Mouse (Mus musculus) c-Kit-positive CD71-positive TER-119-positive erythroid progenitor cells, embryonic 14.5 days (primary cell): ENCODE results near the gene Pmm1.
A peak's percentile ranks its signal among the peaks of the same experiment; 100 is the strongest.
"Not testable (repeated sequence)": the region's sequence is repeated elsewhere in the genome, so short reads cannot be mapped to it uniquely, and the experiment has no call there.

Experiments
- DNase-seq: peaks from one replicate; pipeline ENCODE4 v3.0.0-alpha.2; 2013; ENCODE audit warnings: low spot score

Pmm1 gene

DNA sequence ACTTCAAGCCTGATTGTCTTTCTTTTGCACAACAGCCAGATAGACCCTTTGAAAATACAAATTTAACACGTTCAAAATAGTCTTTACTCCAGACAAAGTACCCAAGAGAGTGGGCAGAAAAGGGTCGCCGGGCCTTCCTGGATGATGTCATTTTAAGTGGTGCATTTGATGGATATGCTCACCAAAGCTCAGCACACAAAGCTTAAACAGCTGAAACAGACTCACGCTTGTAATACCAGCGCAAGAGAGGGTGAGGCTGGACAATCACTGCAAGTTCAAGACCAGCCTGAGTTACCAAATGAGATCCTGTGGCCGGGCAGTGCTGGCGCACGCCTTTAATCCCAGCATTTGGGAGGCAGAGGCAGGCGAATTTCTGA, 34.3 kb downstream of the Pmm1 start:
- DNase-seq = no peak

DNA sequence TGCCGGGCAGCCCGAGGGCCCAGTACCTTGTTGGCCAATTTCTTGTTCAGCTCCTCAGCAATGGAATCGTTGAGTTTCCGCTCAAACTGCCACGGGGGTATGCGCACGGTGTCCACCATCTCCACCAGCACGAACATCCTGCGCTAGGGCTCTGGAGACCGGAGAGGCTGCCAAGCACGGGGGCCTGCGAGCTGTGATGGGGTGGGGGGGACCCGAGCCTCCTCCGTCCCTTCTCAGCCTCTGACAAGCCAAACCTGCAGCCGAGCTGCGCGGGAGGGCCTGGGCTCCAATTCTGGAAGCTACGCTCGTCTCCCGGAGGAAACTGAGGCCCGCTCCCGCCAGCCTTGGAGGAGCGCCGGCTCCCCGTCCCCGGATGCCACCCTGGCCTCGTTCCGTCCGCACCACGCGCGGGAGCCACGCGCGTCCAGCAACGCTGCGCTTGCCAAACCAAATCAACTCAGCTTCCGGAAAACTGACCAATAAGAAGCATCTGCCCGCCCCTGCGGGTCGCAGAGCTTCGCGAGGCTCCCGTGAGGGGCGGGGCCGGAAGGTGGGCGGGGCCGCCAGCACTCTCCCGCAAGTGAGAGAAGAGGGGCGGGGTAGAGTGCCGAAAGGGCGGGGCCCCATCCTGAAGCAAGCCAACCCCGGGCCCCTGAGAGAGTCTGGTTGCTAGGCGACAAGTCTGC, 34.8 kb downstream of the Pmm1 start, which contains the start of gene Polr3h:
Gene Polr3h, minus strand, starts transcription at position 481 of the 686 bp plus-strand sequence.
- peak; percentile 100 for DNase-seq

DNA sequence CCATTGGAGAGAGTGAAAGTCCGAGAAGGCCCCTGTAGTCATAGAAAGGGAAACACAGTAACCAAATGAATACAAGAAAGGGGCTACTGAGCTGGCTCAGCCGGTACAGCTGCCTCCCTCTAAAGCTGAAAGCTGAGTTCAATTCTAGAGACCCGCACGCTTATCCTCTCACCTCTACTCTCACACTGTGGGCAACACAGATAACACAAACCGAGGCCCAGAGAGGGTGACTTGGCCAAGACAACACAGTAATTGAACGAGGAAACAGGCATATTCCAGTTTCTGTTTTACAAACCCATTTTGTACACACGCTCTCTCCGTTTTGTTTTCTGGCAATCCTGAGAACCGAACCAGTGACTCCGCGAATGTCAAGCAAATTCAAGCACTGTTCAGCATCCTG, 35.8 kb downstream of the Pmm1 start:
- DNase-seq = peak; percentile 73

DNA sequence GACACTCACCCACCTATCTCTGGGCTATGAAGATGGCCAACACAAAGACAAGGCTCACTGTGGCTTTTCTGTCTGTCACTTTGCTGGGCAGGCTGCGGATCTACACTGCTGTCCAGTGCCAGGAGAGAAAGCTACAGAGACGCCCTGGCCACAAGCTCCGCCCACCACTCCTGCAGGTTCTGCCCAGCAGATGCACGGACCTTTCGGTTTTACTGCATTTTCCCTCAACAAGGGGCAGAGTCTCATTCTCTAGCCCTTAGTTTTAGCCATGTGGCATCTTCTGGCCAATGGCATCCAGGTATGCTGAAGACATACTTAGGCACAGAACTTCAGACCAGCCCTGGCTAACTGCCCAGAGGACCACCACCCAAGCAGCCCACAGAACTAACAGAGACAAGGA, 39.5 kb downstream of the Pmm1 start:
- no peak for DNase-seq

DNA sequence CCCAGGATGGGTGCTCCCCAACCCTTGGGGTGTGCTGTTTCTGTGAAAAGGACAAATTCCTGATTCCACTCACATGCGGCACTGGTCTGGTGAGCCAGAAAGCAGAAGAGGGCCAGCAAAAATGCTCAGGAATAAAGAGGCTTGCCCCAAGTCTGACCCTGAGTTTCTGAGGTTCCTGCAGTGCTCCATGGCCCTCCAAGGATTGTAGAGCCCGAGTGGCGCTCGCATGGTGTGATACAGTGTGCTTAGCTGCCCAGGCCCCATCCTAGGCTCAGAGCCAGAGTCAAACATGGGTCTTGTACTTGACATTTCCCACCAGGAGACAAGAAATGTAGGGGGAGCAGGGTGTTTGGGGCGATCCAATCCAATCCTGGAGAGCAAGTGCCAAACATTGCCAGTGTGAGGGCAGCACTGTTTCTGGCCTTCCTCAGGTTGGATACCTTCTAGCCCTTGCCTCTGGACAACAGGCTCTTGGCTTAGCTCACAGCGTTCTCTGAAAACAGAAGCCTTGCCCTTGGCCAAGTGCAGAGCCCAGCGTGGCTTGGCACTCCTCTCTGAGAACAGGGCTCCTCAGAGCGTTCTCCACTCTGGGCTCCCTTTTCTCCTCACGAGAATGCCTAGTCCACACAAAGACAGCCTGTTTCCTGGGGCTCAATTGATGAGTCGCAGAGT, 40.0 kb downstream of the Pmm1 start:
- DNase-seq = no peak

DNA sequence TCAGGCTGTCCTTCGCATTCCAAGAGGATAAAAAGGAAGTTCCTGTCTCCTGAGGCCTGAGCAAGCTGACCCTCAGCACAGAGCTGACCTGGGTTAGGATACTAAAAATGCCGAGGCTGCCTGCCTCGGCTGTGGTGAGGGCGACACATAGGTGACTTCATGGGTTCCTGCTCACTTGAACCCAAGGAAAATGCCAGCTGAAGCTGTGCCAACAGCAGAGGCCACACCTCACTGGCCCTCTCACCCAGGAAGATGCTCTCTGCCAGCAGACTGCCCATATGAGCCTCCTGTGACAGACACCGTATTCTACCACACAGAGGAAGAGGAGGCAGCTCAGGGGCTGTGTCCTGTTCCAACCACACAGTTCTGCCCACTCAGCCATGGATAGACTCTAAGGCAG, 41.7 kb downstream of the Pmm1 start:
- DNase-seq = no peak

DNA sequence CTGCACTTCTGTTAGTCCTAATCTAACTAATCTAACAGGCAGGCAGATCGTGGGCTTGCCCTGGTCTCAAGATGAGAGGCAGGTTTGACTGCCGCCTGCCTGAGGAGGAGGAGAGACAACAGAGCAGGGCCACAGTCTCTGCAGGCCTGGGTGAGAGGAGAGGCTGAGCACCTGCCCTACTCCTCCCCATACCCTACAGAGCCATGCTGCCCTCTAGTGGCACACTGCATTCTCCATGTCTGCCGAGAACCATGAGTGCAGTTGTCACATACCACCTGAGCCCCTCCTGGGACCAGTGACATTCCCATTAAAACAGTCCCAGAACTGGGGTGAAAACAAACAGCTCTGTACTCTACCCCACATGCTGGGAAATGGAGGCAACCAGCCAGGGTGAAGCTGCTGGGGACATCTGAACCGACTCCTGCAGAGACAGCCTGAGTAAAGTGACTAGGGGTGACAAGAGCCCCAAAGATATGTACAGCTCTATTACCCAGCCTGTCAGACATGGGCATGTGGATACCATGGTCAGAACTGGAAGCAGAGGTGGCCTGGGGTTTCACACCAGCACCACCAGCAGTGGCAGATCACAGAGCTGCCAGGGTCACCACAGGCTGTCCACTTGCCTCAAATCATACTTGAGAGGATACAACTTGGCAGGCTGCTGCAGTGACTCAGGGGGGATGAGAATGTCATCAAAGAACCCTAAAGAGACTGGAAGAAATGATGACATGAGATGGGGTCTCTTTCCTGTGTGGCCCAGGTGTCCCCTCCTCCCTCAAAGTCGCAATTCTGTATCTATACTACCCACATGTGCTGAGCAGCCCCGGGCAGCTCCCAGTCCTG, 42.9 kb downstream of the Pmm1 start:
- DNase-seq = peak; percentile 71

DNA sequence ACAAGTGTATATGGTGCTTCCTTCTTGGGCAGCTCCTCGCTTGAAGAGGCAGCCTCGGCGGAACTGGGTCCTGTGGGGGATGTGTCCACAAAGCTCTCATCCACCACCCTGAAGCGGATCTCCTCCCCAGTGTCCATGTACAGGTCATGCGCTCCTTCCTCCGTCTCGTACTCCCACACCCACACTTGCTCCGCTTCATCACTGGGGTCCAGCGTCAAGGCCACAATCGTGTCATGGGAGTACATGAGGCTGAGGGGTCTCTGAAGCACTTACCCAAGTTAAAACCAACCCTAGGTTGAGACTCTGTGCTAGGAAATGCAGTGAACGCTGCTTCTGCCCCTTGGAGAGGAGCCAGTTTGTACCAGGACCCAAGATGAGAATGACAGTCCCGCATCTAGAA, 43.5 kb downstream of the Pmm1 start:
- no peak for DNase-seq

DNA sequence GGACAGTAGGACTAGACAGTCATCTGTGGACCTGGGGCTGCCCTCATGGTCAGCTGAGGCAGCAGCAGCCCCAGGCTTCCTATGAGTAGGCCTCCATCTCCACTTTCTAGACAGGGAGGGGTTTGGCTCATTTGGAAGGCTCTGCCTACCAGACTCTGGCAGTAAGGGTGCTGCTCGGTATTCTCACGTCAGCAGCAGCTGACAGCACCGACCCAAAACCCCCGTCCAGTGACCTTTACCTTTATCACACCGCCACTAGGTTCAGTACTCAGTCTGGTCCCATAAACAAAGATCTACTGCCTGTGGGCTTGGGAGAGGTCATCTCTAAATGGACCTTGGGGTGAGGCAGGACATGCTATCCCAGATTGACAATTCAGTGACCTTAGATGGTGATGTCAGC, 45.1 kb downstream of the Pmm1 start:
- DNase-seq = no peak

DNA sequence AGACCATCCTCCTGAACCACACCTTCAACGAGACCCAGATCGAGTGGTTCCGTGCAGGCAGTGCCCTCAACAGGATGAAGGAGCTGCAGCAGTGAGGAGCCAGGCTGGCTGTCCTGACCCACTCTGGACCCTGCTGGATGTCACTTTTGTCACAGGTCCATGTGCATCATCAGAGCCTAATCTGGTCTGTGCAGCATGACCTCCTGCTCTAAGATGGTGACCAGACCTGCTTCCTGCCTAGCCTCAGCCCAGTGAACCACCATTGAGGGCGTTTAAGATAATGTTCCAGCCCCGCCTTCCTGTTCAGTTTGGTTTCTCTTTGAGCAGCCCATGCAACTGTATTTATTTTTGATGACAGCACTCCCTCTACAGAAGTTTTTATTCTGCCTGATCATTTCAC, 46.1 kb downstream of the Pmm1 start:
- DNase-seq = no peak

DNA sequence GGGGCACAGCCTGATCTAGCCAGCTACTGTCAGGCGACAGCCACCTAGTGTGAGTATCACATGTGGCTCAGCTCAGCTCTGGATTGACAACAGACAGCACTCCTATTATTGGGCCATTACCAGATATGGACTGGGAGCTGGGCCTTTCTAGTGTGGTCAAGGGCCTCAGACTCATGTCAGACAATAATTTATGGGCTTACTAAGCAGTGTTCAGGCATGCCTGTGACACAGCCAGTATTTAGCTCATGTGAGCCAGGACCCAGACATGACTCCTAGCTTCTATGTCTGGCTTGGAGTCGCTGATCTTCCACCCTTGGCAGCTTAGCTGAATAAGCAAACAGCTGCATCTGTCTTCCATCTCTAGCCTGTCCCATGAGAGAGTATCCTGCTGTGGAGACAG, 48.2 kb downstream of the Pmm1 start:
- no peak for DNase-seq

DNA sequence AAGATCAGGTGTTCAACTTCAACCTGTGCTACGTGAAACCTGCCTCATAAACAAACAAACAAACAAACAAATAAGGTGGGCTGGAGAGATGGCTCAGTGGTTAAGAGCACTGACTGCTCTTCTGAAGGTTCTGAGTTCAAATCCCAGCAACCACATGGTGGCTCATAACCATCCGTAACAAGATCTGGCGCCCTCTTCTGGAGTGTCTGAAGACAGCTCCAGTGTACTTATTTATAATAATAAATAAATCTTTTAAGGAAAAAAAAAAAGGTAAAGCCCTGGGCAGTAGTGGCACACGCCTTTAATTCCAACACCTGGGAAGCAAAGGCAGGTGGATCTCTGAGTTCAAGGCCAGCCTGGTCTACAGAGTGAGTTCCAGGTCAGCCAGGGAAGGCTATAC, 52.0 kb downstream of the Pmm1 start:
- not testable (repeated sequence) for DNase-seq

DNA sequence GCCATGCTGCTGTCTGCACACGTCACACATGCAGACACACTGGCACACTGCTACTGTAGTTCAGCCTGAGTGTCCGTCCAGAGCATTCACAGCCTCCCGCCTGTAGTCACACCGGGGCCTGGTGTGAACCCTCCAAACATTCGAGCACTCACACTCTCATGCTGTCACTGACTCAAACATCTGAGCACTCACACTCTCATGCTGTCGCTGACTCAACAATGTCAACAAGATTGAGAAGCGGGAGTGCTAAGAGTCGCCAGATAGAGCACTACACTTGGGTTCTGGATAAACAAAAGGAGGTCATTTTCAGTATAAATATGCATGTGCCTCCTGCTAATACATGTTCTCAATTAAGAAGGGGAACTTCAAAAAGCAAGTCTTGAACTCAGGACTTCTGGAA, 52.8 kb downstream of the Pmm1 start:
- DNase-seq = no peak

DNA sequence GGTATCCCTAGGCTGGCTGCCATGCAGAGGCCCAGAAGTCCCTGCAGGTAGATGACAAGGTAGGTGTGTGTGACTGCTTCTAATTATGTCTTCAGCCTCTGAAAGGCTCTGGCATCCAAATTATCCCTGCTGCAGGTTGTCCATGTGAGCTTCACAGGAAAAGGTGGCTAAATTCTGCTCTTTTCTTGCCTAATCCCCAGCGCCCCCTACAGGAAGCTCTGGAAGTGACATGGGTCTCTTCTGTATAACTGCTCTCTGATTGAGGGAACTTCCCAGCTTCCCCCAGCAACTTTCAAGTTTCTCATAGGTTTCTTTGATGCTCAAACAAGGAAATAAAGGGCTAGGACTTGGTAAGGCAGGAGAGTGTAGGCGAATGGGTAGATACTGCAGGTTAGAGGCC, 55.8 kb downstream of the Pmm1 start:
- peak; percentile 74 for DNase-seq
